Mouse (Mus musculus): ENCODE results near the gene OR5BS1P.
"Not testable (repeated sequence)": the region's sequence is repeated elsewhere in the genome, so short reads cannot be mapped to it uniquely, and the experiment has no call there.

Gene OR5BS1P

GRCm38 (mm10) chr15:98469596-98469995, at the start of gene OR5BS1P:
TSS of gene OR5BS1P (plus strand) at chr15:98469896.
- in situ Hi-C loops (cut with MboI, MseI), result no loop called here

GRCm38 (mm10) chr15:98420897-98421296, 48.8 kb upstream of the OR5BS1P start:
- in situ Hi-C loops (cut with MboI, MseI), result no loop called here

- in situ Hi-C loops (cut with MboI, MseI), result no loop called here
Measured at GRCm38 (mm10) chr15:98424326-98424725, 45.4 kb upstream of the OR5BS1P start.

- in situ Hi-C loops (cut with MboI, MseI), result no loop called here
Measured at GRCm38 (mm10) chr15:98424753-98425152, 44.9 kb upstream of the OR5BS1P start.

- in situ Hi-C loops (cut with MboI, MseI), result no loop called here
Measured at GRCm38 (mm10) chr15:98425188-98425587, 44.5 kb upstream of the OR5BS1P start.

GRCm38 (mm10) chr15:98430925-98431324, 38.8 kb upstream of the OR5BS1P start, which contains the start of gene Olfr282:
TSS of gene Olfr282 (plus strand) at chr15:98431225.
- in situ Hi-C loops (cut with MboI, MseI), result not testable (repeated sequence)

- in situ Hi-C loops (cut with MboI, MseI), result loop anchor here (5.0 to 10.0 kb wide), 2 partner anchors 62 to 110 kb away; partner anchors contain the start of gene Olfr283
Measured at GRCm38 (mm10) chr15:98444561-98444960, 25.1 kb upstream of the OR5BS1P start.

- in situ Hi-C loops (cut with MboI, MseI), result loop anchor here (10.0 kb wide), 1 partner anchor 114 kb away; no protein-coding TSS in a partner anchor
Measured at GRCm38 (mm10) chr15:98448521-98448920, 21.2 kb upstream of the OR5BS1P start.

GRCm38 (mm10) chr15:98452288-98452687, 17.4 kb upstream of the OR5BS1P start, which contains the start of gene Olfr281:
TSS of gene Olfr281 (plus strand) at chr15:98452588.
- in situ Hi-C loops (cut with MboI, MseI), result no loop called here

GRCm38 (mm10) chr15:98471539-98471938, 1.8 kb downstream of the OR5BS1P start:
- in situ Hi-C loops (cut with MboI, MseI), result loop anchor here (10.0 kb wide), 1 partner anchor 447 kb away; no protein-coding TSS in a partner anchor

- in situ Hi-C loops (cut with MboI, MseI), result loop anchor here (10.0 kb wide), 1 partner anchor 450 kb away; no protein-coding TSS in a partner anchor
Measured at GRCm38 (mm10) chr15:98474958-98475357, 5.3 kb downstream of the OR5BS1P start.

- in situ Hi-C loops (cut with MboI, MseI), result loop anchor here (10.0 kb wide), 1 partner anchor 451 kb away; no protein-coding TSS in a partner anchor
Measured at GRCm38 (mm10) chr15:98475382-98475781, 5.7 kb downstream of the OR5BS1P start.

GRCm38 (mm10) chr15:98476281-98476680, 6.6 kb downstream of the OR5BS1P start:
- in situ Hi-C loops (cut with MboI, MseI), result loop anchor here (10.0 kb wide), 1 partner anchor 451 kb away; no protein-coding TSS in a partner anchor

- in situ Hi-C loops (cut with MboI, MseI), result loop anchor here (10.0 kb wide), 1 partner anchor 455 kb away; no protein-coding TSS in a partner anchor
Measured at GRCm38 (mm10) chr15:98479568-98480102, 9.9 kb downstream of the OR5BS1P start.

- in situ Hi-C loops (cut with MboI, MseI), result no loop called here
Measured at GRCm38 (mm10) chr15:98482701-98483100, 13.0 kb downstream of the OR5BS1P start, which contains the start of gene Lalba. TSS of gene Lalba (minus strand) at chr15:98482721.

GRCm38 (mm10) chr15:98483907-98484886, 14.5 kb downstream of the OR5BS1P start:
- in situ Hi-C loops (cut with MboI, MseI), result no loop called here

- in situ Hi-C loops (cut with MboI, MseI), result no loop called here
Measured at GRCm38 (mm10) chr15:98486433-98487021, 16.8 kb downstream of the OR5BS1P start.

GRCm38 (mm10) chr15:98491332-98491731, 21.6 kb downstream of the OR5BS1P start:
- in situ Hi-C loops (cut with MboI, MseI), result no loop called here

- in situ Hi-C loops (cut with MboI, MseI), result no loop called here
Measured at GRCm38 (mm10) chr15:98492102-98492501, 22.4 kb downstream of the OR5BS1P start, which contains the start of gene Olfr279. TSS of gene Olfr279 (plus strand) at chr15:98492402.

GRCm38 (mm10) chr15:98497631-98498030, 27.9 kb downstream of the OR5BS1P start:
- in situ Hi-C loops (cut with MboI, MseI), result no loop called here

GRCm38 (mm10) chr15:98503317-98503716, 33.6 kb downstream of the OR5BS1P start:
- in situ Hi-C loops (cut with MboI, MseI), result no loop called here
